ENCODE assay signal across 9 mouse cellular contexts in the genomic region with DNA sequence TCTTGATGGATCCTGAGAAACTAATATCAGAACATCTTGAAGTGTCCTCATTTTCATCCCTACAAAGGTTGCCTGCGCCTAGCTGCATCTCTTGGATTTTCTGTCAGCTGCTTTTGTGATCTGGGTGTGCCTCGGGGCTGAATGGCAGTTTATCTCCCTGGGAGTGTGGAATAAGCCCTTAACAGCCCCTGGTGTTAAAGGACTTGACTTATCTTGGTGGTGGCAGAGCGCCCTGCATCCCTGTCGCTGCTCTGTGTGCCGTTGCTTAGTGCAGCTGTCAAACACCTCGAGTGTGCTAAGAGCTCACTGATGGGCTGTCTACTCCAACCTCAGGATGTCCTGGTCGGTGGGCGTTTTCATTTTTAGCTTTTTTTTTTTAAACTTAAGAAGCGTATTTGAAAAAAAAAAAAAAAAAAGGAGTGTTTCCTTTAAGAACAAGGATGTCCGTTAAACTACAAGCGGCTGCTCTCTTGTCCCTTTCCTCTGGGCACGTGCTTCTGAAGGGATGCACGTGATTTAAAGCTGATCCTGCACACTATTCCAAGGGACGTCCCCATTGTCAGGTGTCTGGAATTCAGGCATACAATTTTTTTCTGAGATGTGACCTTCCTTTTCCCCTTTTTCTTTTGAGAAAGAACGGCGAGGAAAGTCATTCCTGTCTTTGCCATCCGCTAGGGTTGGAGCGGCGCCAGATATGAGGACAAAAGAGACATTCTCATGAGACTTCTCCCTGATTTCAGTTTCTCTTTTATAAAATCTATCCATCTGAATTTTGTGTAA. TPM values are rescaled to one million over a fixed set of nuclear protein-coding genes. Genes with fewer than 3 reads are reported as not detected.
DNase-seq lines count a peak whose midpoint lies in the region; ATAC-seq lines count a peak whose summit lies in the region.
"Had no signal": no experiment of that assay in that cellular context is flagged by ENCODE, and none has a peak within 500 bp of the region (broad histone marks: within the 10 kb centered on the region; RNA-seq: fewer than 3 reads in every experiment).

No protein-coding gene starts in this region.

- DNase-seq in left cerebral cortex, postnatal 10 days (ENCODE audit: extremely low spot score in 1 of 2, low spot score in 2 of 2): peak; percentile 9 to 60
- DNase-seq in left cerebral cortex, postnatal 25 days (ENCODE audit: low spot score in 2 of 2): no peak
- DNase-seq in lung, postnatal 10 days: peak; percentile 55
- no peak for DNase-seq in urinary bladder, adult 18-20 months (ENCODE audit: low spot score in 2 of 2)

- intact Hi-C loops in left cerebral cortex, postnatal 10 days (cut with DNase I): no loop called here
- intact Hi-C loops in left cerebral cortex, postnatal 25 days (cut with DNase I): no loop called here

- WGBS in heart, embryonic 13.5 days: 16% methylated on average over 19 of the region's 19 CpGs

- H3K9ac ChIP-seq in heart, embryonic 13.5 days: no peak overlapping the region

- peaks cover 77% of the 10 kb centered on the region for H3K27me3 ChIP-seq in heart, embryonic 13.5 days (replicated peaks)

- peak overlapping the region; percentile 59 for H3K4me2 ChIP-seq in heart, embryonic 13.5 days

- ATAC-seq in heart, embryonic 13.5 days (ENCODE audit: extremely low read depth, insufficient number of reproducible peaks, low FRiP score, low TSS enrichment): no peak
- no peak for ATAC-seq in granulocyte monocyte progenitor cell, adult 5-6 weeks (replicated peaks; ENCODE audit: poor library complexity, severe bottlenecking)

- H3K36me3 ChIP-seq in heart, embryonic 13.5 days: no peaks in the 10 kb centered on the region

- H3K9me3 ChIP-seq in heart, embryonic 13.5 days: no peaks in the 10 kb centered on the region

- H3K4me1 ChIP-seq in brown adipose tissue, adult 24 weeks (ENCODE audit: control insufficient read depth, insufficient read depth, insufficient read length, low read length): peaks cover 7% of the 10 kb centered on the region
- H3K4me1 ChIP-seq in heart, embryonic 13.5 days: peaks cover 52% of the 10 kb centered on the region

- H3K4me3 ChIP-seq in brown adipose tissue, adult 24 weeks (ENCODE audit: insufficient read depth, low read depth, low read length): peak overlapping the region; percentile 32; the same call in 1 of the 2 replicates
- peak overlapping the region; percentile 27 for H3K4me3 ChIP-seq in heart, embryonic 13.5 days

- no peak overlapping the region for H3K27ac ChIP-seq in brown adipose tissue, adult 24 weeks (replicated peaks; ENCODE audit: low read depth, low read length)
- peak overlapping the region; percentile 46 for H3K27ac ChIP-seq in heart, embryonic 13.5 days (replicated peaks)

RNA-seq across cellular contexts. Expression of a gene that starts 4.6 kb away (rescaled TPM):
- total RNA-seq in left cerebral cortex, postnatal 10 days (2021): not detected
- total RNA-seq in left cerebral cortex, postnatal 25 days (2021): not detected
- not detected in 2 replicates for polyA plus RNA-seq in brown adipose tissue, adult 24 weeks (2012; ENCODE audit: insufficient read depth, insufficient read length, missing spikeins)
- 4.2 and 4.8 TPM in 2 replicates for polyA plus RNA-seq in heart, embryonic 13.5 days (2015; fragmentation: Nextera tagmentation; extraction: Ambion mirVana)
- not detected in 2 replicates for total RNA-seq in granulocyte monocyte progenitor cell, adult 5-6 weeks (2014; fragmentation: Nextera tagmentation)
- not detected in 2 replicates for total RNA-seq in granulocyte monocyte progenitor cell, adult 5-6 weeks (2017)
- total RNA-seq: adrenal gland, adult 18-20 months had no signal
- polyA plus RNA-seq: intestine, embryonic 14.5 days had no signal

RNA-seq across cellular contexts. Expression of a gene that starts 35.5 kb away (rescaled TPM):
- 1 to 10 TPM; 3.0 to 3.6 TPM for total RNA-seq in left cerebral cortex, postnatal 10 days (2021)
- 1 to 10 TPM; 3.2 to 3.9 TPM for total RNA-seq in left cerebral cortex, postnatal 25 days (2021)
- polyA plus RNA-seq in brown adipose tissue, adult 24 weeks (2012; ENCODE audit: insufficient read depth, insufficient read length, missing spikeins): 2.9 TPM in 1 of 2 replicates, not detected in the other
- 0.99 and 1.4 TPM in 2 replicates for polyA plus RNA-seq in heart, embryonic 13.5 days (2015; fragmentation: Nextera tagmentation; extraction: Ambion mirVana)
- not detected in 2 replicates for total RNA-seq in granulocyte monocyte progenitor cell, adult 5-6 weeks (2014; fragmentation: Nextera tagmentation)
- not detected in 2 replicates for total RNA-seq in granulocyte monocyte progenitor cell, adult 5-6 weeks (2017)

RNA-seq across cellular contexts. Expression of a gene that starts 51.1 kb away (rescaled TPM):
- not detected for total RNA-seq in left cerebral cortex, postnatal 10 days (2021)
- total RNA-seq in left cerebral cortex, postnatal 25 days (2021): not detected
- not detected in 2 replicates for polyA plus RNA-seq in brown adipose tissue, adult 24 weeks (2012; ENCODE audit: insufficient read depth, insufficient read length, missing spikeins)
- polyA plus RNA-seq in heart, embryonic 13.5 days (2015; fragmentation: Nextera tagmentation; extraction: Ambion mirVana): not detected in 2 replicates
- total RNA-seq in granulocyte monocyte progenitor cell, adult 5-6 weeks (2014; fragmentation: Nextera tagmentation): not detected in 2 replicates
- not detected in 2 replicates for total RNA-seq in granulocyte monocyte progenitor cell, adult 5-6 weeks (2017)
- total RNA-seq: adrenal gland, adult 18-20 months had no signal
- polyA plus RNA-seq: intestine, embryonic 14.5 days had no signal

Comparison
In these comparisons a context has a peak if more than half of its experiments do, and no peak if none do; other contexts are left out.
1. DNase-seq: peak in left cerebral cortex, postnatal 10 days (2 of 2) and lung, postnatal 10 days (single experiment); none in left cerebral cortex, postnatal 25 days (0 of 2) and urinary bladder, adult 18-20 months (0 of 2).